Mouse (Mus musculus): ENCODE measurements around the gene Arhgap11a.

The Arhgap11a gene

GRCm38 (mm10) chr2:113848245-113849121 lies at the start of gene Arhgap11a:
Arhgap11a (minus strand) TSS chr2:113848661.
- peak; percentile 94 to 96 for DNase-seq

GRCm38 (mm10) chr2:113893385-113894122 lies 45.1 kb upstream of the Arhgap11a start:
- DNase-seq, result no peak

GRCm38 (mm10) chr2:113887166-113887565 lies 38.7 kb upstream of the Arhgap11a start:
- no peak for DNase-seq

GRCm38 (mm10) chr2:113886061-113886460 lies 37.6 kb upstream of the Arhgap11a start:
- DNase-seq, result no peak

- DNase-seq, result no peak
These were observed 21.7 kb upstream of the Arhgap11a start for GRCm38 (mm10) chr2:113870115-113870514.

- DNase-seq, result no peak
These were observed 19.9 kb upstream of the Arhgap11a start for GRCm38 (mm10) chr2:113868404-113868803.

GRCm38 (mm10) chr2:113866155-113866554 lies 17.7 kb upstream of the Arhgap11a start:
- no peak for DNase-seq

- no peak for DNase-seq
These were observed 680 bp upstream of the Arhgap11a start for GRCm38 (mm10) chr2:113849141-113849540.

GRCm38 (mm10) chr2:113847678-113848244 lies 700 bp downstream of the Arhgap11a start:
- peak in 1 of 2 experiments; percentile 49 for DNase-seq

GRCm38 (mm10) chr2:113845081-113845480 lies 3.4 kb downstream of the Arhgap11a start:
- no peak for DNase-seq

- DNase-seq, result no peak
These were observed 6.6 kb downstream of the Arhgap11a start for GRCm38 (mm10) chr2:113841656-113842437.

- peak; percentile 42 to 88 for DNase-seq
These were observed 9.0 kb downstream of the Arhgap11a start for GRCm38 (mm10) chr2:113839488-113839887.

- DNase-seq, result no peak
These were observed 13.2 kb downstream of the Arhgap11a start for GRCm38 (mm10) chr2:113835219-113835618.

- DNase-seq, result peak; percentile 79 to 86
These were observed 19.2 kb downstream of the Arhgap11a start, which contains the start of gene Scg5 for GRCm38 (mm10) chr2:113828943-113829882. Scg5 (minus strand) TSS chr2:113829121.

GRCm38 (mm10) chr2:113828086-113828942 lies 20.1 kb downstream of the Arhgap11a start:
- no peak for DNase-seq

- DNase-seq, result peak; percentile 31 to 39
These were observed 24.6 kb downstream of the Arhgap11a start for GRCm38 (mm10) chr2:113823909-113824308.

GRCm38 (mm10) chr2:113822367-113822766 lies 26.1 kb downstream of the Arhgap11a start:
- no peak for DNase-seq

GRCm38 (mm10) chr2:113821176-113821734 lies 27.2 kb downstream of the Arhgap11a start:
- DNase-seq, result peak; percentile 41 to 59

GRCm38 (mm10) chr2:113820117-113820516 lies 28.3 kb downstream of the Arhgap11a start:
- no peak for DNase-seq

Data from kidney, postnatal 36 days (tissue).